Mouse (Mus musculus): ENCODE data around the gene Kcns1.

DNA sequence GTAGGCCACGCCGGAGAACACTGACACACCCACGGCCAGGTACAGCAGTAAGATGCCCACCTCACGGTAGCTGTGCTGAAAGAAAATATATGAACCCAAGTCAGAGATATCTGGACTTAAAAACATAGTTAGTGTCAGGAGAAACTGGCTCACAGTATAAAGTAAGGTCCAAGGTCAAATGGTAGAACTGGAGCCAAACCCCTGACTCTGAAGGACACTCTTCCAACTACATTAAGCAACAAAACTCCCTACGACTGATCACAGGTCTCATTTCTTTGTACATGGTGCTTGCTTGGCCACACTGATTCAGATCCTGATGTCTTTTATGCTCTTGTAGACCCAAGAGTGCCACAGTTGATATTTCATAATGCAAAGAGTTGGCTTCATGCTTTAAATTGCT, 6.0 kb downstream of the Kcns1 start:
- TF ChIP-seq CTCF (IDR thresholded peaks at IDR 0.05; ENCODE audit: low read depth) (no peak), EP300 (IDR thresholded peaks at IDR 0.05; ENCODE audit: low read depth) (no peak)
